In the genomic region with DNA sequence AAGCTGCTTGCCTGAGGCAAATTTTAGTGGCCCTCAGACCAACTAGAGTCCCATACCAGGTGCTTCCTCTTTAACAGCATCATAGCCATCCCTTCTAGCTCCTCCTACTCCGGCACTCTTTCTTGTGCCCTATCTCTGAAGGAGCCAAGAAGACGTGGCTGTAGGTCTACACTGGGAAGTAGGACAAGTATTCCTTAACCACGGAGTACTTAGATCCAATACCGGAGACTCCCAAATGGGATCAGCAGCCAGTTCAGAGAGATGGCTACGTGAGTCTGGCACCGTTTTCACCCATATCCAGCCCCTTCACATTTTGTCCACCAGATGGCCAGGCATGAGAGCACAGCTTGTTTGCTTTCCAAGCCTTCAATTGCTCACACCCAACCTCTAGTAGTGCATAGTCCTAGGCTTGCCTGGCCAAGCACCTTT, we compare ENCODE assay signal across 8 mouse cellular contexts. TPM values are rescaled to one million over a fixed set of nuclear protein-coding genes. Genes with fewer than 3 reads are reported as not detected.
DNase-seq lines count a peak whose midpoint lies in the region; ATAC-seq and TF ChIP-seq lines count a peak whose summit lies in the region.

No protein-coding gene starts in this region.

- peaks cover 55% of the 10 kb centered on the region for H3K79me2 ChIP-seq in CH12.LX (replicated peaks; ENCODE audit: control insufficient read depth, extremely low read depth, insufficient read depth, poor library complexity, severe bottlenecking)

- dilution Hi-C loops in CH12.LX (cut with MboI; ENCODE audit: extremely low pct_ligation_motif_present, extremely low pct_unique_long_range_greater_than_20kb, low sequenced_read_pairs): no loop called here

- H3K9ac ChIP-seq in CH12.LX (ENCODE audit: insufficient read depth, low read depth): peak overlapping the region; percentile 84; the same call in 1 of the 2 replicates
- no peak overlapping the region for H3K9ac ChIP-seq in embryonic facial prominence, embryonic 13.5 days
- H3K9ac ChIP-seq in heart, embryonic 16.5 days (ENCODE audit: low read length): peak overlapping the region; percentile 19
- H3K9ac ChIP-seq in stomach, embryonic 16.5 days (ENCODE audit: low read length): peak overlapping the region; percentile 36; the same call in 1 of the 2 replicates

- peak; percentile 42 to 73 for TF ChIP-seq CTCF in CH12.LX (conservative IDR thresholded peaks at IDR 0.05 in 1 of 2, IDR thresholded peaks at IDR 0.05 in 1 of 2; ENCODE audit: low read depth in 2 of 2, low read length in 2 of 2)

- TF ChIP-seq EP300 in CH12.LX (IDR thresholded peaks at IDR 0.05; ENCODE audit: low read length): no peak

- H3K27me3 ChIP-seq in CH12.LX (replicated peaks): peaks cover 14% of the 10 kb centered on the region
- H3K27me3 ChIP-seq in embryonic facial prominence, embryonic 13.5 days: no peaks in the 10 kb centered on the region
- H3K27me3 ChIP-seq in heart, embryonic 16.5 days (ENCODE audit: control insufficient read depth, insufficient read depth, low read length): no peaks in the 10 kb centered on the region
- H3K27me3 ChIP-seq in megakaryocyte, embryonic 14.5 days (replicated peaks): no peaks in the 10 kb centered on the region
- H3K27me3 ChIP-seq in stomach, embryonic 16.5 days (ENCODE audit: control insufficient read depth, insufficient read depth, low read length): no peaks in the 10 kb centered on the region

- peak overlapping the region; percentile 24 to 54 (median 30) for H3K4me3 ChIP-seq in CH12.LX (replicated peaks in 1 of 3; ENCODE audit: low read depth in 2 of 3, low read length in 2 of 3, poor library complexity in 1 of 3)
- peak overlapping the region; percentile 94 for H3K4me3 ChIP-seq in embryonic facial prominence, embryonic 13.5 days
- peak overlapping the region; percentile 91; the same call in 1 of the 2 replicates for H3K4me3 ChIP-seq in heart, embryonic 16.5 days (ENCODE audit: low read length)
- peak overlapping the region; percentile 98 for H3K4me3 ChIP-seq in megakaryocyte, embryonic 14.5 days (replicated peaks)
- no peak overlapping the region for H3K4me3 ChIP-seq in stomach, embryonic 16.5 days (replicated peaks; ENCODE audit: low read length)

- H3K4me2 ChIP-seq in CH12.LX (ENCODE audit: insufficient read depth, low read depth, poor library complexity, severe bottlenecking): peak overlapping the region; percentile 93
- peak overlapping the region; percentile 97 for H3K4me2 ChIP-seq in embryonic facial prominence, embryonic 13.5 days
- peak overlapping the region; percentile 94 for H3K4me2 ChIP-seq in heart, embryonic 16.5 days (ENCODE audit: low read depth, low read length)
- peak overlapping the region; percentile 1; the same call in 1 of the 2 replicates for H3K4me2 ChIP-seq in stomach, embryonic 16.5 days (ENCODE audit: low read depth, low read length)

- no peaks in the 10 kb centered on the region for H3K9me3 ChIP-seq in CH12.LX (replicated peaks; ENCODE audit: low read length)
- H3K9me3 ChIP-seq in embryonic facial prominence, embryonic 13.5 days: no peaks in the 10 kb centered on the region
- no peaks in the 10 kb centered on the region for H3K9me3 ChIP-seq in heart, embryonic 16.5 days (replicated peaks; ENCODE audit: control insufficient read depth, low read length)
- H3K9me3 ChIP-seq in megakaryocyte, embryonic 14.5 days: no peaks in the 10 kb centered on the region
- no peaks in the 10 kb centered on the region for H3K9me3 ChIP-seq in stomach, embryonic 16.5 days (replicated peaks; ENCODE audit: control insufficient read depth, low read length)

- ATAC-seq in embryonic facial prominence, embryonic 13.5 days (ENCODE audit: insufficient number of reproducible peaks, insufficient read depth, low FRiP score, low TSS enrichment, low read depth): no peak
- no peak for ATAC-seq in heart, embryonic 16.5 days (replicated peaks; ENCODE audit: extremely low read depth, insufficient read depth, low FRiP score)
- no peak for ATAC-seq in stomach, embryonic 16.5 days (ENCODE audit: insufficient read depth, low FRiP score)

- H3K36me3 ChIP-seq in CH12.LX (replicated peaks in 1 of 2; ENCODE audit: control insufficient read depth in 1 of 2, insufficient read depth in 1 of 2, low read length in 1 of 2): peaks cover 41 to 44% of the 10 kb centered on the region in 2 experiments
- H3K36me3 ChIP-seq in embryonic facial prominence, embryonic 13.5 days: peaks cover 42% of the 10 kb centered on the region
- peaks cover 33% of the 10 kb centered on the region for H3K36me3 ChIP-seq in heart, embryonic 16.5 days (ENCODE audit: control insufficient read depth, insufficient read depth)
- peaks cover 60% of the 10 kb centered on the region for H3K36me3 ChIP-seq in megakaryocyte, embryonic 14.5 days (replicated peaks; ENCODE audit: low read length)
- peaks cover 4% of the 10 kb centered on the region; the same call in 1 of the 2 replicates for H3K36me3 ChIP-seq in stomach, embryonic 16.5 days (ENCODE audit: control insufficient read depth, insufficient read depth, low read length)

- TF ChIP-seq RAD21 in CH12.LX (IDR thresholded peaks at IDR 0.05; ENCODE audit: low read depth, low read length): peak; percentile 46

- H3K27ac ChIP-seq in CH12.LX (ENCODE audit: insufficient read depth, low read depth): no peak overlapping the region
- H3K27ac ChIP-seq in embryonic facial prominence, embryonic 13.5 days: 0 out of 2 replicates have a peak overlapping the region, but pooled peaks have one; percentile 7
- peak overlapping the region; percentile 98 for H3K27ac ChIP-seq in heart, embryonic 16.5 days (ENCODE audit: low read length)
- H3K27ac ChIP-seq in stomach, embryonic 16.5 days (ENCODE audit: low read length): no peak overlapping the region

- peaks cover 4 to 50% of the 10 kb centered on the region in 2 experiments for H3K4me1 ChIP-seq in CH12.LX (ENCODE audit: control insufficient read depth in 1 of 2, insufficient read depth in 2 of 2)
- peaks cover 35% of the 10 kb centered on the region for H3K4me1 ChIP-seq in embryonic facial prominence, embryonic 13.5 days
- H3K4me1 ChIP-seq in heart, embryonic 16.5 days (ENCODE audit: control insufficient read depth, insufficient read depth, low read length): peaks cover 50% of the 10 kb centered on the region
- H3K4me1 ChIP-seq in megakaryocyte, embryonic 14.5 days: peaks cover 85% of the 10 kb centered on the region
- H3K4me1 ChIP-seq in stomach, embryonic 16.5 days (ENCODE audit: control insufficient read depth, insufficient read depth, low read length): peaks cover 33% of the 10 kb centered on the region

- no peak for TF ChIP-seq POLR2A in CH12.LX (IDR thresholded peaks at IDR 0.05; ENCODE audit: low read depth, low read length)

- DNase-seq in CH12.LX (ENCODE audit: extremely low read depth) (peak; percentile 65), R1 (ENCODE audit: low read depth, low spot score) (peak; percentile 36)
- DNase-seq in kidney, postnatal 36 days: peak; percentile 56 to 68
- DNase-seq in frontal cortex, postnatal 36 days (ENCODE audit: low spot score in 2 of 2): no peak

- 66% methylated on average over 6 of the region's 6 CpGs for WGBS in embryonic facial prominence, embryonic 13.5 days
- 36% methylated on average over 6 of the region's 6 CpGs for WGBS in heart, embryonic 16.5 days
- 46% methylated on average over 6 of the region's 6 CpGs for WGBS in stomach, embryonic 16.5 days

- in situ Hi-C loops in CH12.LX (cut with MboI; ENCODE audit: low pct_ligation_motif_present, low pct_unique_long_range_greater_than_20kb, low sequenced_read_pairs): no loop called here

TF ChIP-seq in CH12.LX, 34 proteins besides CTCF, POLR2A, EP300 and RAD21 (continues in another document):
- TF ChIP-seq POLR2AphosphoS2 (IDR thresholded peaks at IDR 0.05; ENCODE audit: low read depth, low read length) (no peak), ETS1 (conservative IDR thresholded peaks at IDR 0.05; ENCODE audit: low read depth, low read length) (no peak), SIN3A (IDR thresholded peaks at IDR 0.05; ENCODE audit: low read length) (peak; percentile 64; the same call in 1 of the 2 replicates), NRF1 (IDR thresholded peaks at IDR 0.05; ENCODE audit: low read depth, low read length) (no peak), ZC3H11A (IDR thresholded peaks at IDR 0.05; ENCODE audit: low read depth, low read length) (no peak; the same call in 1 of the 2 replicates), MAFK (IDR thresholded peaks at IDR 0.05; ENCODE audit: insufficient replicate concordance, low read length) (no peak), IRF4 (IDR thresholded peaks at IDR 0.05; ENCODE audit: low read depth, low read length) (no peak), UBTF (IDR thresholded peaks at IDR 0.05; ENCODE audit: low read depth, low read length) (no peak), TBP (conservative IDR thresholded peaks at IDR 0.05; ENCODE audit: low read depth, low read length) (no peak), RCOR1 (conservative IDR thresholded peaks at IDR 0.05; ENCODE audit: low read depth, low read length) (0 out of 2 replicates have a peak, but pooled peaks have one; percentile 50), ELF1 (IDR thresholded peaks at IDR 0.05; ENCODE audit: low read depth, low read length) (no peak), HCFC1 (IDR thresholded peaks at IDR 0.05; ENCODE audit: low read depth, low read length) (no peak), BHLHE40 (IDR thresholded peaks at IDR 0.05; ENCODE audit: low read depth, low read length) (no peak), TCF12 (IDR thresholded peaks at IDR 0.05; ENCODE audit: low read depth, low read length) (peak; percentile 22; the same call in 1 of the 2 replicates), USF2 (conservative IDR thresholded peaks at IDR 0.05; ENCODE audit: low read depth, low read length) (no peak)

RNA-seq across cellular contexts. Expression of gene Clk3, which starts 3.1 kb away (rescaled TPM):
- total RNA-seq in CH12.LX (2012; rRNA removed) (39.9 and 46.7 TPM in 2 replicates), CH12.LX (2014; rRNA removed) (69.0 and 87.7 TPM in 2 replicates)
- 62.4 and 67.9 TPM in 2 replicates for polyA plus RNA-seq in CH12.LX (2012; ENCODE audit: insufficient read length, low read depth)
- 71.7 and 74.5 TPM in 2 replicates for polyA plus RNA-seq in embryonic facial prominence, embryonic 13.5 days (2015; fragmentation: Nextera tagmentation; extraction: Ambion mirVana)
- 57.9 and 67.5 TPM in 2 replicates for polyA plus RNA-seq in heart, embryonic 16.5 days (2015; fragmentation: Nextera tagmentation; extraction: Ambion mirVana)
- polyA plus RNA-seq in megakaryocyte, embryonic 14.5 days (2012; ENCODE audit: insufficient read depth, low replicate concordance): 68.1 and 100 TPM in 2 replicates
- 66.7 and 76.8 TPM in 2 replicates for polyA plus RNA-seq in stomach, embryonic 16.5 days (2015; fragmentation: Nextera tagmentation; extraction: Ambion mirVana)

RNA-seq across cellular contexts. Expression of gene Edc3, which starts 54.2 kb away (rescaled TPM):
- 9.6 and 10.6 TPM in 2 replicates for total RNA-seq in CH12.LX (2012; rRNA removed)
- total RNA-seq in CH12.LX (2014; rRNA removed): 10.9 and 13.6 TPM in 2 replicates
- polyA plus RNA-seq in CH12.LX (2012; ENCODE audit: insufficient read length, low read depth): 24.1 and 27.9 TPM in 2 replicates
- 34.2 and 35.0 TPM in 2 replicates for polyA plus RNA-seq in embryonic facial prominence, embryonic 13.5 days (2015; fragmentation: Nextera tagmentation; extraction: Ambion mirVana)
- polyA plus RNA-seq in heart, embryonic 16.5 days (2015; fragmentation: Nextera tagmentation; extraction: Ambion mirVana): 18.2 and 19.5 TPM in 2 replicates
- 1.1 and 2.8 TPM in 2 replicates for polyA plus RNA-seq in megakaryocyte, embryonic 14.5 days (2012; ENCODE audit: insufficient read depth, low replicate concordance)
- 28.6 and 32.9 TPM in 2 replicates for polyA plus RNA-seq in stomach, embryonic 16.5 days (2015; fragmentation: Nextera tagmentation; extraction: Ambion mirVana)

Comparison
In these comparisons a context has a peak if more than half of its experiments do, and no peak if none do; other contexts are left out.
1. DNase-seq: peak in CH12.LX (single experiment), R1 (single experiment) and kidney, postnatal 36 days (2 of 2); none in frontal cortex, postnatal 36 days (0 of 2).
2. H3K27ac ChIP-seq: peak in embryonic facial prominence, embryonic 13.5 days (single experiment) and heart, embryonic 16.5 days (single experiment); none in CH12.LX (single experiment) and stomach, embryonic 16.5 days (single experiment).
3. H3K4me2 ChIP-seq: peak in every context shown above with its lines; median percentile 97 in embryonic facial prominence, embryonic 13.5 days; 94 in heart, embryonic 16.5 days; 93 in CH12.LX; 1 in stomach, embryonic 16.5 days.